Mouse (Mus musculus) cerebellum, adult (tissue): ENCODE results near the gene Cib2.
A peak's percentile ranks its signal among the peaks of the same experiment; 100 is the strongest.
"Not testable (repeated sequence)": the region's sequence is repeated elsewhere in the genome, so short reads cannot be mapped to it uniquely, and the experiment has no call there.

ENCODE experiments used
- ATAC-seq: cut with Nextera tagmentation; 2 replicates; pipeline ENCODE4 v1.9.2; 2017; ENCODE audit warnings: mild to moderate bottlenecking, moderate library complexity, mixed read lengths; ENCODE audit not compliant: insufficient number of reproducible peaks, low FRiP score, low TSS enrichment

Gene Cib2

GRCm38 (mm10) chr9:54559771-54560471 is at the start of gene Cib2:
Gene Cib2, minus strand, starts transcription at chr9:54560218.
- ATAC-seq: peak; percentile 92

GRCm38 (mm10) chr9:54604886-54605285 is 44.9 kb upstream of the Cib2 start:
- ATAC-seq: no peak

- ATAC-seq: no peak
Observed at GRCm38 (mm10) chr9:54604131-54604654, 44.2 kb upstream of the Cib2 start.

- ATAC-seq: no peak
Observed at GRCm38 (mm10) chr9:54602916-54603315, 42.9 kb upstream of the Cib2 start.

- no peak for ATAC-seq
Observed at GRCm38 (mm10) chr9:54602386-54602785, 42.4 kb upstream of the Cib2 start.

GRCm38 (mm10) chr9:54596752-54597465 is 36.9 kb upstream of the Cib2 start:
- no peak for ATAC-seq

- not testable (repeated sequence) for ATAC-seq
Observed at GRCm38 (mm10) chr9:54593652-54594051, 33.6 kb upstream of the Cib2 start.

- no peak for ATAC-seq
Observed at GRCm38 (mm10) chr9:54587863-54588262, 27.8 kb upstream of the Cib2 start.

GRCm38 (mm10) chr9:54586199-54587061 is 26.4 kb upstream of the Cib2 start, which contains the start of gene Idh3a:
Gene Idh3a, plus strand, starts transcription at chr9:54586334.
- peak; percentile 91 for ATAC-seq

- no peak for ATAC-seq
Observed at GRCm38 (mm10) chr9:54585839-54586198, 25.8 kb upstream of the Cib2 start.

- ATAC-seq: not testable (repeated sequence)
Observed at GRCm38 (mm10) chr9:54584127-54584526, 24.1 kb upstream of the Cib2 start.

- no peak for ATAC-seq
Observed at GRCm38 (mm10) chr9:54583712-54584111, 23.7 kb upstream of the Cib2 start.

- ATAC-seq: no peak
Observed at GRCm38 (mm10) chr9:54571130-54571839, 11.3 kb upstream of the Cib2 start.

GRCm38 (mm10) chr9:54568732-54569131 is 8.7 kb upstream of the Cib2 start:
- ATAC-seq: no peak

GRCm38 (mm10) chr9:54566958-54567357 is 6.9 kb upstream of the Cib2 start:
- ATAC-seq: no peak

- no peak for ATAC-seq
Observed at GRCm38 (mm10) chr9:54560831-54561601, 998 bp upstream of the Cib2 start.

GRCm38 (mm10) chr9:54558731-54559130 is 1.3 kb downstream of the Cib2 start:
- no peak for ATAC-seq

GRCm38 (mm10) chr9:54555044-54555443 is 5.0 kb downstream of the Cib2 start:
- ATAC-seq: no peak

- peak; percentile 62; the same call in 1 of the 2 replicates for ATAC-seq
Observed at GRCm38 (mm10) chr9:54552409-54552808, 7.6 kb downstream of the Cib2 start.
